Mouse (Mus musculus): Measurements from ENCODE around the gene Raver1. TPM values are rescaled to one million over a fixed set of nuclear protein-coding genes. Genes with fewer than 3 reads are reported as not detected.

Gene Raver1
- polyA plus RNA-seq, 1 experiment from 2014 or later, result 60.8 TPM

GRCm38 (mm10) chr9:21036666-21037065 lies 55.1 kb downstream of the Raver1 start:
- H3K27ac ChIP-seq, result no peak overlapping the region
- H3K9ac ChIP-seq (replicated peaks), result peak overlapping the region; percentile 57; the same call in 1 of the 2 replicates
- H3K4me2 ChIP-seq, result peak overlapping the region; percentile 65
- no peak for ATAC-seq (ENCODE audit: insufficient number of reproducible peaks, insufficient read depth, low FRiP score, low TSS enrichment, low read depth)
- peak overlapping the region; percentile 40 for H3K4me3 ChIP-seq (replicated peaks)
- H3K4me1 ChIP-seq (replicated peaks), result peaks cover 41% of the 10 kb centered on the region
- H3K36me3 ChIP-seq, result no peaks in the 10 kb centered on the region
- H3K9me3 ChIP-seq, result peaks cover 5% of the 10 kb centered on the region; the same call in 1 of the 2 replicates
- WGBS, result 3% methylated on average over 22 of the region's 22 CpGs
- peaks cover 96% of the 10 kb centered on the region for H3K27me3 ChIP-seq

- Histone ChIP-seq H3K27me3 (peaks cover 99% of the 10 kb centered on the region), H3K9me3 (peaks cover 5% of the 10 kb centered on the region; the same call in 1 of the 2 replicates), H3K9ac (replicated peaks) (no peak overlapping the region), H3K27ac (no peak overlapping the region), H3K4me1 (replicated peaks) (peaks cover 41% of the 10 kb centered on the region), H3K4me2 (no peak overlapping the region; the same call in 1 of the 2 replicates), H3K36me3 (no peaks in the 10 kb centered on the region), H3K4me3 (replicated peaks) (no peak overlapping the region)
- no peak for ATAC-seq (ENCODE audit: insufficient number of reproducible peaks, insufficient read depth, low FRiP score, low TSS enrichment, low read depth)
- WGBS, result 7% methylated on average over 20 of the region's 20 CpGs
Measured at GRCm38 (mm10) chr9:21036161-21036560, 55.6 kb downstream of the Raver1 start.

GRCm38 (mm10) chr9:21035586-21035985 lies 56.2 kb downstream of the Raver1 start:
- Histone ChIP-seq H3K4me3 (replicated peaks) (no peak overlapping the region), H3K4me1 (replicated peaks) (peaks cover 43% of the 10 kb centered on the region)
- WGBS, result 18% methylated on average over 9 of the region's 9 CpGs

GRCm38 (mm10) chr9:21034481-21035085 lies 57.2 kb downstream of the Raver1 start:
- H3K4me1 ChIP-seq (replicated peaks), result peaks cover 51% of the 10 kb centered on the region
- peaks cover 98% of the 10 kb centered on the region for H3K27me3 ChIP-seq
- H3K4me3 ChIP-seq (replicated peaks), result peak overlapping the region; percentile 12; the same call in 1 of the 2 replicates
- WGBS, result 2% methylated on average over 17 of the region's 17 CpGs
- H3K27ac ChIP-seq, result no peak overlapping the region
- peaks cover 5% of the 10 kb centered on the region; the same call in 1 of the 2 replicates for H3K9me3 ChIP-seq
- no peak for ATAC-seq (ENCODE audit: insufficient number of reproducible peaks, insufficient read depth, low FRiP score, low TSS enrichment, low read depth)
- H3K9ac ChIP-seq (replicated peaks), result no peak overlapping the region
- no peak overlapping the region for H3K4me2 ChIP-seq
- no peaks in the 10 kb centered on the region for H3K36me3 ChIP-seq

More at GRCm38 (mm10) chr9:21035586-21035985, 56.2 kb downstream of the Raver1 start:
- Histone ChIP-seq H3K36me3 (no peaks in the 10 kb centered on the region), H3K9me3 (peaks cover 5% of the 10 kb centered on the region; the same call in 1 of the 2 replicates), H3K27me3 (peaks cover 98% of the 10 kb centered on the region), H3K27ac (no peak overlapping the region), H3K4me2 (no peak overlapping the region), H3K9ac (replicated peaks) (no peak overlapping the region)
- ATAC-seq (ENCODE audit: insufficient number of reproducible peaks, insufficient read depth, low FRiP score, low TSS enrichment, low read depth), result no peak

- H3K36me3 ChIP-seq, result no peaks in the 10 kb centered on the region
- peak; percentile 56 for ATAC-seq (ENCODE audit: insufficient number of reproducible peaks, insufficient read depth, low FRiP score, low TSS enrichment, low read depth)
- H3K4me3 ChIP-seq (replicated peaks), result peak overlapping the region; percentile 51
- H3K4me1 ChIP-seq (replicated peaks), result peaks cover 57% of the 10 kb centered on the region
- no peak overlapping the region for H3K27ac ChIP-seq
- 2% methylated on average over 34 of the region's 34 CpGs for WGBS
- peak overlapping the region; percentile 92 for H3K4me2 ChIP-seq
- no peaks in the 10 kb centered on the region for H3K9me3 ChIP-seq
- H3K27me3 ChIP-seq, result peaks cover 98% of the 10 kb centered on the region
- peak overlapping the region; percentile 40; the same call in 1 of the 2 replicates for H3K9ac ChIP-seq (replicated peaks)
Measured at GRCm38 (mm10) chr9:21033136-21033535, 58.7 kb downstream of the Raver1 start.

- Histone ChIP-seq H3K27ac (no peak overlapping the region), H3K9ac (replicated peaks) (no peak overlapping the region), H3K4me1 (replicated peaks) (peaks cover 61% of the 10 kb centered on the region), H3K9me3 (no peaks in the 10 kb centered on the region), H3K36me3 (no peaks in the 10 kb centered on the region), H3K4me3 (replicated peaks) (peak overlapping the region; percentile 51), H3K27me3 (peaks cover 96% of the 10 kb centered on the region), H3K4me2 (peak overlapping the region; percentile 92)
- 2% methylated on average over 7 of the region's 7 CpGs for WGBS
- no peak for ATAC-seq (ENCODE audit: insufficient number of reproducible peaks, insufficient read depth, low FRiP score, low TSS enrichment, low read depth)
Measured at GRCm38 (mm10) chr9:21032491-21032890, 59.3 kb downstream of the Raver1 start.

GRCm38 (mm10) chr9:21031896-21032351 lies 59.9 kb downstream of the Raver1 start, which contains the start of gene Icam5:
Gene Icam5 (plus strand): TSS chr9:21032073.
- Histone ChIP-seq H3K9me3 (no peaks in the 10 kb centered on the region), H3K9ac (replicated peaks) (peak within 1 kb of the TSS; percentile 40; the same call in 1 of the 2 replicates), H3K4me2 (peak within 1 kb of the TSS; percentile 92), H3K4me3 (replicated peaks) (peak within 1 kb of the TSS; percentile 51), H3K27me3 (peaks cover 92% of the 10 kb centered on the region), H3K36me3 (no peaks in the 10 kb centered on the region), H3K27ac (no peak within 1 kb of the TSS), H3K4me1 (replicated peaks) (peaks cover 57% of the 10 kb centered on the region)
- no peak for ATAC-seq (ENCODE audit: insufficient number of reproducible peaks, insufficient read depth, low FRiP score, low TSS enrichment, low read depth)
- 1% methylated on average over 35 of the region's 35 CpGs for WGBS

- Histone ChIP-seq H3K4me2 (peak overlapping the region; percentile 92), H3K27me3 (peaks cover 92% of the 10 kb centered on the region), H3K9me3 (no peaks in the 10 kb centered on the region), H3K9ac (replicated peaks) (0 out of 2 replicates have a peak overlapping the region, but pooled peaks have one; percentile 18), H3K4me3 (replicated peaks) (peak overlapping the region; percentile 51), H3K4me1 (replicated peaks) (peaks cover 52% of the 10 kb centered on the region), H3K36me3 (no peaks in the 10 kb centered on the region), H3K27ac (no peak overlapping the region)
- WGBS, result under 1% methylated on average over 36 of the region's 36 CpGs
- ATAC-seq (ENCODE audit: insufficient number of reproducible peaks, insufficient read depth, low FRiP score, low TSS enrichment, low read depth), result peak; percentile 29; the same call in 1 of the 2 replicates
Measured at GRCm38 (mm10) chr9:21031251-21031895, 60.4 kb downstream of the Raver1 start.

- no peak overlapping the region for H3K27ac ChIP-seq
- H3K9me3 ChIP-seq, result no peaks in the 10 kb centered on the region
- H3K4me1 ChIP-seq (replicated peaks), result peaks cover 51% of the 10 kb centered on the region
- WGBS, result under 1% methylated on average over 13 of the region's 13 CpGs
- H3K4me2 ChIP-seq, result peak overlapping the region; percentile 92
- peak overlapping the region; percentile 51 for H3K4me3 ChIP-seq (replicated peaks)
- H3K27me3 ChIP-seq, result peaks cover 90% of the 10 kb centered on the region
- 0 out of 2 replicates have a peak, but pooled peaks have one; percentile 24 for ATAC-seq (ENCODE audit: insufficient number of reproducible peaks, insufficient read depth, low FRiP score, low TSS enrichment, low read depth)
- no peaks in the 10 kb centered on the region for H3K36me3 ChIP-seq
- 0 out of 2 replicates have a peak overlapping the region, but pooled peaks have one; percentile 18 for H3K9ac ChIP-seq (replicated peaks)
Measured at GRCm38 (mm10) chr9:21030781-21031250, 61.0 kb downstream of the Raver1 start.

- H3K27ac ChIP-seq, result no peak overlapping the region
- peak overlapping the region; percentile 92 for H3K4me2 ChIP-seq
- 20% methylated on average over 22 of the region's 22 CpGs for WGBS
- H3K36me3 ChIP-seq, result no peaks in the 10 kb centered on the region
- peaks cover 89% of the 10 kb centered on the region for H3K27me3 ChIP-seq
- peaks cover 51% of the 10 kb centered on the region for H3K4me1 ChIP-seq (replicated peaks)
- H3K4me3 ChIP-seq (replicated peaks), result peak overlapping the region; percentile 51; the same call in 1 of the 2 replicates
- no peaks in the 10 kb centered on the region for H3K9me3 ChIP-seq
- no peak for ATAC-seq (ENCODE audit: insufficient number of reproducible peaks, insufficient read depth, low FRiP score, low TSS enrichment, low read depth)
- no peak overlapping the region for H3K9ac ChIP-seq (replicated peaks)
Measured at GRCm38 (mm10) chr9:21030055-21030600, 61.7 kb downstream of the Raver1 start.

Data from limb, embryonic 12.5 days (tissue).